Mouse (Mus musculus): ENCODE measurements around the gene Crygc. TPM values are rescaled to one million over a fixed set of nuclear protein-coding genes. Genes with fewer than 3 reads are reported as not detected.

Gene Crygc
- polyA plus RNA-seq (2012; rRNA removed) = 0.13 TPM in 1 of 2 replicates, not detected in the other

DNA sequence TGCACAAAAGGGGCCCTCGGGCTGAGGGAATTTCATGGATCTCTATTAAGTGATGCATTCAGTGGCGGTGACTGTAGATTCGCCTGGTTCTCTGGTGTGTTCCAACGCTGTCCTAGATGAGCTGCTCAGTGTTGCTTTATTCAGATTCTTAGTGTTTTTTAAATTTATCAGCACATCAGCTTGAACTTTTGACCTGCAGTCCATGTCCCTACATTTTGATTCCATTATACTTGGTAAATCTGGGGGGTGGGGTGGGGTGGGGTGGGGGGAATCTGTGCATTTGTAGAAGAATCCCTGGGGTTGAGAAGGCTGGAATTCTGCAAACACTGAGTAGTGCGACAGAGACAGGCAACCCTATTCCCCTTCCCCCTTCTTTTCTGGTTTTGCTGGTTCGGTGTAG is at the start of gene Crygc:
Gene Crygc, minus strand, starts transcription at position 101 of the 400 bp plus-strand sequence.

DNA sequence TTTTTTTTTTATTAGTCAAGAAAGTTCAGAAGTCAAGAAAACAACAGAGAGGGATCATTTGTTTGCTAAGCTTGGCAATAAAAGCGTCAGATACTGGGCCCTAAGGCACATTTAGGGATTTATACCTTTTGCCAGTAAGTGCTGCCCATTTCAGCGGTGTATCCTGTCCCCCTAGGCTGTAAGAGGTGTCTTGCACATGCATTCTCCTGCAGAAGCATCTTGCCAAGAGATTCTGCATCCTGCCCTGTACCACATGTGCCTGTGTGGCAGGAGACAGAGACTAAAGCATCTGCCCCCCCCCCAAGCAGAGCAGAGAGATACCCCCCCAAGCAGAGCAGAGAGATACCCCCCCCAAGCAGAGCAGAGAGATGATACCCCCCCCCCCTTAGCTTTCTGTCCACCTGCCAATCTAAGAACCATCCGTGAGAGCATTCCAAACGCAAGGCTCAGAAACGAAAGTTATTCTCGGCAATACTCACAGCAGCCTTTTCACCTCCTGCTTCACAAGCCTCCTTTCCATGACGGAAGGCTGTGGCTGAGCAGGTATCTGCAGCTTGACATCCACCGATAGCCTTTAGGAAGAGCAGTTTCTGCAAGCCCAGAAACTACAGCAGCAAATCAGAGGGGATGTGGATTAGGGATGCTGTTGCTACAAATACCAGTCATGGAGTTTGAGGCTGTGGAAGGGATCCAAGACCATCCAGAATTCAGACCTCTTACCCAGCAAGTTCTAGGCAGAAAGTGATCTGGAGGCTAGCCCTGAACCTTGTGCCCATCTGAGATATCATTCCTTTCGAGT is 49.3 kb upstream of the Crygc start, which contains the start of gene D630023F18Rik:
Gene D630023F18Rik, minus strand, starts transcription at position 641 of the 799 bp plus-strand sequence.

DNA sequence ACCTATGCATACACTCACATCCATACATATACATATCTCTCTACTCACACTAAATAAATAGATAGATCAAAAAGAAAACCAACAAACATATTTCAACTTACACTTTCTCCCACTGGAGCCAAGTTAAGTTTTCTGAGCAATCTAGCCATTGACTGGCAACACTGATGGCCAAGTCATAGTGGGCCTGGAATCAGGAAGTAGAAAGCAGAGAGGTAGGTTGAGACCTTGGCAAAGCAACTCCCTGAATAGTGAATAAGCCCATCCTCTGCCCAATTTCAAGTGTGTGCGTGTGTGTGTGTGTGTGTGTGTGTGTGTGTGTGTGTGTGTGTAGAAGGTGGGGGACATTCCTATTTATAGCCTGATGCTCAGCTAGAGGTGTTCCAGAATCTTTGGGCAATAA is 45.9 kb upstream of the Crygc start, which contains the start of gene Gm28845:
Gene Gm28845, minus strand, starts transcription at position 121 of the 400 bp plus-strand sequence.

GRCm38 (mm10) chr1:65103273-65103672 is 29.8 kb upstream of the Crygc start, which contains the start of gene Cryga:
Cryga (minus strand) TSS chr1:65103373.

DNA sequence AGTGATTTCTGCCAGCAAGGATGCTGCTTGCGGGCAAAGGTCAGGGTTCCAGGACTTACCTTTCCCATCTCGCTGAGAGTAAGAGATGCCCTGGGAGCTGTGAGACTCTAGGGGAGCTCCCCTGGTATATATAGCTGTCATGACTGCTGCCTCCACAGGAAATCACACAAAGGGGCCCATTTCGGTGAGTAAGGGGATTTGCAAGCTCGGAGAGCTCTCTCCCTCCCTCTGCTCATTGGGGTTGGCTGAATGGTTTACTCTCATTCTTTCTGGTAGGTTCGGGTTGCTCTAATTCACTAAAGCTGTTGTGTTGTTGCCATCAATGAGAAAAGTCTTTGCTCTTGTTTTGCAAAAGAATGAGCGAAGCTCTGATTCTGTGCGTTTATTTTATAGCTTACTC is 8.7 kb upstream of the Crygc start, which contains the start of gene Crygb:
Gene Crygb, minus strand, starts transcription at position 101 of the 400 bp plus-strand sequence.

GRCm38 (mm10) chr1:65063352-65063751 is 10.1 kb downstream of the Crygc start, which contains the start of gene Crygd:
Crygd (minus strand) TSS chr1:65063452.

DNA sequence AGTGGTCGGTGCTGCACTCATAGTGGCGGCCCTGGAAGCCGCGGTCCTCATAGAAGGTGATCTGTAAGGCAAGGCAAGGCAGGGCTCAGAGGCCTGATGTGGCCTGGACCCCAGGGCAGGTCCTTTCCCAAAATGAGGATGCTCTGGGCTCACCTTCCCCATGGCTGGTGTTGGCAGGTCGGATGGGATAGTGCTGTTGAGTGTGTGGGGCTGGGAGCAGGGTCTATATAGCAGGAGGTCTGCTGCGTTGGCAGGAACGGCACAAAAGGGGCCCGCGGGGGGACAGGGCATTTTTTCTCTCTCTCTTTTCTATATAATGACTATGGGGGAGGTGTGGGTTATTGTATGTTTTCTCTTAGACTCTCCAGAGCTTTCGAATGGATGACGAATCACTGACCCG is 22.5 kb downstream of the Crygc start, which contains the start of gene Cryge:
Gene Cryge, minus strand, starts transcription at position 198 of the 400 bp plus-strand sequence.

DNA sequence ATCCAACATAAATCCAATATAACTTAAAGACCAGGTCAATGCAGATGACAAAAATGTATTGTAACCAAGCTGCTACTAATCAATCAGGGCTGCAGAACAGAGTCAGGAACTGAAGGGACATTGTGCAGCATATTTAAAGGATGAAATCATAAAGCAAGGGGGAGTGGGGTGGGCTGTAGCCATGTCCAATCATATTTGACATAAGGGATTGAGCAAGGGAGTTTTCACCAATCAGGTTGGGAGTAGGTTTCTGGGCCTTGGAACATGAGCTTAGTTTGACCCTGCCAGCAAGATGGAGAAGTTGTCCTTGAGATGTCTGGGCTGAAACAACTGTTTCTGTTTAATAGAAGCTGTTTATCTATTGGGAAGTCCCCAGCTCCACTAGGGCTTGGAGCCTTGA is 40.8 kb downstream of the Crygc start, which contains the start of gene Akr1cl:
Gene Akr1cl, minus strand, starts transcription at position 119 of the 400 bp plus-strand sequence.

Other genes starting within 250 kb of the Crygc start
- 5.9 and 6.2 TPM in 2 replicates for gene Plekhm3, start 116.9 kb downstream of the Crygc start, polyA plus RNA-seq (2012; rRNA removed)
- gene Akr1cl, start 40.9 kb downstream of the Crygc start, polyA plus RNA-seq (2012; rRNA removed) = 0.04 TPM in 1 of 2 replicates, not detected in the other
- gene Cryge, start 22.5 kb downstream of the Crygc start, polyA plus RNA-seq (2012; rRNA removed) = not detected in 2 replicates
- not detected in 2 replicates for gene Crygd, start 10.2 kb downstream of the Crygc start, polyA plus RNA-seq (2012; rRNA removed)
- gene Crygb, start 8.6 kb upstream of the Crygc start, polyA plus RNA-seq (2012; rRNA removed) = 0.09 TPM in 1 of 2 replicates, not detected in the other
- gene Cryga, start 29.7 kb upstream of the Crygc start, polyA plus RNA-seq (2012; rRNA removed) = 0.48 and 0.63 TPM in 2 replicates
- gene Gm28845, start 45.9 kb upstream of the Crygc start, polyA plus RNA-seq (2012; rRNA removed) = 0.22 and 0.39 TPM in 2 replicates
- gene D630023F18Rik, start 49.5 kb upstream of the Crygc start, polyA plus RNA-seq (2012; rRNA removed) = 4.6 and 5.1 TPM in 2 replicates
- gene Idh1, start 112.8 kb upstream of the Crygc start, polyA plus RNA-seq (2012; rRNA removed) = 286 and 293 TPM in 2 replicates
- gene Pikfyve, start 113.0 kb upstream of the Crygc start, polyA plus RNA-seq (2012; rRNA removed) = 13.0 and 13.1 TPM in 2 replicates
- gene Pth2r, start 208.4 kb upstream of the Crygc start, polyA plus RNA-seq (2012; rRNA removed) = 1.9 and 2.1 TPM in 2 replicates